Mouse (Mus musculus): Measurements from ENCODE around the gene Ndrg4. TPM values are rescaled to one million over a fixed set of nuclear protein-coding genes. Genes with fewer than 3 reads are reported as not detected.

The Ndrg4 gene
- total RNA-seq, 2 experiments from 2014 or later = 314 to 320 TPM

- intact Hi-C loops (cut with DNase I) = no loop called here
- no peak for DNase-seq
These were observed 4.0 kb upstream of the Ndrg4 start for GRCm38 (mm10) chr8:95672811-95673210.

DNA sequence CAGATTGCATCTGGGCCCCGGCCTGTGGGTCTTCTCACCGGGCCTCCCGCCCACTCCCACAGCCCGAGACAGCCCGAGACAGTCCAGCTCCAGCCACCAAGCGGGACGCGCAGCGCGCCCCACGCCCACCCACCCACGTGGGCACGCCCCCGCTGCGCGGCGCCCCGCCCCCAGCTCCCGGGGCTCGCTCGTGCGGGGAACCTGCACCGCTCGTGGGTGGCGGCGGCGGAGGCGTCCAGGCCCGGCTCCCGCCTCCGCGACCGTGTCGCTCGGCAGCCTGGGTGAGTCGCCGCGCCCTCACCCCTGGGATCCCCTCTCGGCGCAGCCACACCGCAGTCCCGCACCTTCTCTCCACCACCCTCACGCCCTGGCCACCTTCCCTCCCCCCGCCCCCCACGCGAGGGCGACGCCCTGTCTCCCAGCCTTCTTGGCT is 827 bp downstream of the Ndrg4 start:
- intact Hi-C loops (cut with DNase I) = no loop called here
- peak in 1 of 2 experiments; percentile 20 for DNase-seq

GRCm38 (mm10) chr8:95678024-95678611 is 1.3 kb downstream of the Ndrg4 start:
- peak; percentile 12 to 17 for DNase-seq
- intact Hi-C loops (cut with DNase I) = no loop called here

DNA sequence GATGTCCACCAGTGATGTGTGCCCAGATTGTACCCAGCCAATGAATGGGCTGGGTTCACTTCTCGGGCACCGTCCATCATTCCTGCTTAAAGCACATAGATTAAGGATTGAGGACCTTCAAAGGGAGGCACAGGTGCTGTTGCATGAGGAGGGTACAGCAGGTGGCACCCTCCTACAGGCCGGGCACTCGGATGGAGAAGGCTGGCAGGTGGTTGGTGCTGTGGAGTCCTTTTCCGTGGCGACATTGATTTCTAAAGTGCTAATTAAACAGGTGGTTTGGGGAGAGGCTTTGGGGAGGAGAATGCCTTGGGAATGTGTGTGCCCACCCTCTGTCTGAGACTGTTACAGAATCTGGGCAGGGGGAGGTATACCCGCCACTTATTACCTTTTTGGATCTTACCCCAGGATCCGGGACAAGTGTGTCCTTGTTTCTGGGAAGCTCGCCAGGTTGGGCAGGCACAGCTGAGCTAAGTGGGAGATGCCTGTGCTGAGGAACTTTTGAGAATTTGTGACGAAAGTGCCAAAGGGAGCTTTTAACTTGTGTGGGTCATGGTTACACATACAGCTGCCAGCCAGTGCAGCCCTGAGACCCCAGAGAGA is 11.4 kb downstream of the Ndrg4 start:
- intact Hi-C loops (cut with DNase I) = no loop called here
- peak; percentile 49 to 57 for DNase-seq

GRCm38 (mm10) chr8:95690929-95691541 is 14.3 kb downstream of the Ndrg4 start:
- intact Hi-C loops (cut with DNase I) = loop anchor here (10.0 kb wide), 1 partner anchor 436 kb away; no protein-coding TSS in a partner anchor
- peak in 1 of 2 experiments; percentile 31 for DNase-seq

- intact Hi-C loops (cut with DNase I) = loop anchor here (10.0 kb wide), 1 partner anchor 440 kb away; no protein-coding TSS in a partner anchor
- DNase-seq = no peak
These were observed 17.9 kb downstream of the Ndrg4 start for GRCm38 (mm10) chr8:95694631-95695030.

GRCm38 (mm10) chr8:95696661-95697060 is 19.9 kb downstream of the Ndrg4 start:
- intact Hi-C loops (cut with DNase I) = loop anchor here (1.0 to 10.0 kb wide), 3 partner anchors 91 to 442 kb away; no protein-coding TSS in a partner anchor
- DNase-seq = no peak

- intact Hi-C loops (cut with DNase I) = loop anchor here (1.0 to 10.0 kb wide), 3 partner anchors 92 to 442 kb away; no protein-coding TSS in a partner anchor
- DNase-seq = peak; percentile 85 to 93
These were observed 20.3 kb downstream of the Ndrg4 start for GRCm38 (mm10) chr8:95697128-95697527.

DNA sequence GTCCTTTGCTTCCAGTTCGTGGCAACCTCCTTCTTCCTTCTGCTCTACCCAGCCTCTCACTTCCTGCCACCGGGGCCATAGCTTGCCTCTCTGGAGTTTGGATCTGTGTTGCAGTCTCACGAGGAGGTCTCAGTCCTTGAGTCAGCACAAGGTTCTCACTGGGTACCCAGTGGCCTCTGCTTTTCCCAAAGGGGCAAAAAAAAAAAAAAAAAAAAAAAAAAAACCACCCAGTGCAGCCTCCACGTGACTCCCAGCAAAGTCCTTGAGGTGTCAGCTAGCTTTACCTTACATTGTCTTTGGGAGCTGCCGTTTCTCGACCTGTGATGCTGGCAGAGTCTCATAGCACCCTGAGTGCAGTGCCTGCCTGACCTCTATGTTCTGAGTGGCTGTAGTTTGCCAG is 21.4 kb downstream of the Ndrg4 start:
- intact Hi-C loops (cut with DNase I) = loop anchor here (10.0 kb wide), 1 partner anchor 443 kb away; no protein-coding TSS in a partner anchor
- no peak for DNase-seq

DNA sequence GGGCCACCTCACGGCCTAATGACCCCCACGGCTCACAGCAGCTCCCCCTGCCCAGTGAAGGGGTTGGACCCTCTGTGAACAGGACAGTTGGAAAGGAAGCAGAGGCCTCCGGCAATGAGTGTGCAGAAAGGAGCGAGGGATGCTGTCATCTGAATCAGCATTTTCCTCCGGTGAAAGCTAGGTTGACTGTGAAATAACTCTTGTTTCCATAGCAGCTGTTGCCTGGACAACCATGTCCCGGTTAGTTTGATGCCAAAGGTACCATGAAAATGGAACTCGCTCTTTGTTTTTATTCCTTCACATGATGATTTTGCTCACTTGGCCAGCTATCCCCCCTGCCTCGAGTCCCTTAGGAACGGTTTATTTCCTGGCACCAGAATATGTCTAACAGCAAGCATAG is 23.5 kb downstream of the Ndrg4 start:
- intact Hi-C loops (cut with DNase I) = no loop called here
- DNase-seq = no peak

GRCm38 (mm10) chr8:95701809-95702208 is 25.0 kb downstream of the Ndrg4 start:
- intact Hi-C loops (cut with DNase I) = no loop called here

GRCm38 (mm10) chr8:95702480-95703446 is 26.0 kb downstream of the Ndrg4 start:
- peak; percentile 78 to 86 for DNase-seq
- intact Hi-C loops (cut with DNase I) = no loop called here

More at GRCm38 (mm10) chr8:95701809-95702208, 25.0 kb downstream of the Ndrg4 start:
- no peak for DNase-seq

DNA sequence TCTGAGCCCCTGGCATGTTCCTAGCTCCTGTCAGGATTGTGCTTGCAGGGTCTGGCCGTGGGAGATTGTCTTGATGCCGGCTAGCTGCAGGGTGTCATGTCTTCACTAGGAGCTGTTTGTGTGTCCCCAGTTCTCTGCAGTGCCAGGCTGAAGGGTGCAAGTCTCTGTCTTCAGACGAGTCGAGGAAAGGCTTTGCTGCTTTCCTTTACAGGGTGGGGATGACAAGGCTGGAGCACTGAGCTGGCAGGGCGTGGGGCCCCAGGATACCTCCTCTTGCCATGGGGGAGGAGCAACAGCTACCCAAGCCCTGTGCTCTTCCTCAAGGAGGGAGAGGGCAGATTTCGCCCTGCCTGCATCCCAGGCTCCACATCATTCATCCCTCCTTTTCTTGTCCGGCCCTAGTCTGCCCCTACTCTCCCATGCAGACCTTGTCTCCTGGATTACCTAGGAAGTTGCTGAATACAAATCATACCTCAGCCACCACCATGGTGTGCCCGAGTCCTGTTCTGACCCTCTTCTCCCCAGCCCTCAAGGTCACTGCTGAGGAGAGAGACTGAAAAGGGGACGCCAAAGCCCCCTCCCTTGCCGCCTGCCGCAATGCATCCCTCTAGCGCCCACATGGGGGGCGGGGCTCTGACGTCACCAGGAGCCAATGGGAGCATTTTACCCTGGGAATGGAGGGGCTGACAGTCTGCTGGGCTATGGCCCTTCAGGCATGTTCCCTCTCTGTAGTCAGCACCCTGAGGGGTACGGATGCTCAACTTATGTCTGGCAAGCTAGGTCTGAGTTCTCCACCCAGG is 26.9 kb downstream of the Ndrg4 start:
- intact Hi-C loops (cut with DNase I) = no loop called here
- peak; percentile 57 to 73 for DNase-seq

GRCm38 (mm10) chr8:95704538-95704937 is 27.8 kb downstream of the Ndrg4 start:
- no peak for DNase-seq
- intact Hi-C loops (cut with DNase I) = no loop called here

- intact Hi-C loops (cut with DNase I) = no loop called here
- no peak for DNase-seq
These were observed 32.8 kb downstream of the Ndrg4 start for GRCm38 (mm10) chr8:95709579-95709978.

DNA sequence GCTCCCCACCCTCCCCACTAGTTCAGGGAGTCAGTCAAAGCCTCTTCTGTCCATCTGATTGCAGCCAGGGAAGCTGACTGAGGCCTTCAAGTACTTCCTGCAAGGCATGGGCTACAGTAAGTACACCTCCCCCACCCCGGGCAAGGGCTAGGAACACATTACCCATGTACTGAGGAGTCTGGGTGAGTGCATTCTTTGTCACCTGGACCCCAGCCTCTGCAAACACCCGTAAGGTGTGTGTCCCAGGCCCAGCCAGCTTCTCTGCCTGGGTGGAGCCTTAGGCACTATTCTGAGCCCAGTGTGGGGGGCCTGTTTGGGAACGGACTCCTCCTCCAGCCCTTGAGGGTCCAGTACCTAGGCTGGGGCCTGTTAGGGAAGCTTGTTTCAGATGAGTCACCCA is 34.2 kb downstream of the Ndrg4 start:
- DNase-seq = no peak
- intact Hi-C loops (cut with DNase I) = loop anchor here (10.0 kb wide), 1 partner anchor 204 kb away; no protein-coding TSS in a partner anchor

- DNase-seq = no peak
- intact Hi-C loops (cut with DNase I) = loop anchor here (10.0 kb wide), 1 partner anchor 202 kb away; no protein-coding TSS in a partner anchor
These were observed 35.6 kb downstream of the Ndrg4 start for GRCm38 (mm10) chr8:95712395-95712794.

DNA sequence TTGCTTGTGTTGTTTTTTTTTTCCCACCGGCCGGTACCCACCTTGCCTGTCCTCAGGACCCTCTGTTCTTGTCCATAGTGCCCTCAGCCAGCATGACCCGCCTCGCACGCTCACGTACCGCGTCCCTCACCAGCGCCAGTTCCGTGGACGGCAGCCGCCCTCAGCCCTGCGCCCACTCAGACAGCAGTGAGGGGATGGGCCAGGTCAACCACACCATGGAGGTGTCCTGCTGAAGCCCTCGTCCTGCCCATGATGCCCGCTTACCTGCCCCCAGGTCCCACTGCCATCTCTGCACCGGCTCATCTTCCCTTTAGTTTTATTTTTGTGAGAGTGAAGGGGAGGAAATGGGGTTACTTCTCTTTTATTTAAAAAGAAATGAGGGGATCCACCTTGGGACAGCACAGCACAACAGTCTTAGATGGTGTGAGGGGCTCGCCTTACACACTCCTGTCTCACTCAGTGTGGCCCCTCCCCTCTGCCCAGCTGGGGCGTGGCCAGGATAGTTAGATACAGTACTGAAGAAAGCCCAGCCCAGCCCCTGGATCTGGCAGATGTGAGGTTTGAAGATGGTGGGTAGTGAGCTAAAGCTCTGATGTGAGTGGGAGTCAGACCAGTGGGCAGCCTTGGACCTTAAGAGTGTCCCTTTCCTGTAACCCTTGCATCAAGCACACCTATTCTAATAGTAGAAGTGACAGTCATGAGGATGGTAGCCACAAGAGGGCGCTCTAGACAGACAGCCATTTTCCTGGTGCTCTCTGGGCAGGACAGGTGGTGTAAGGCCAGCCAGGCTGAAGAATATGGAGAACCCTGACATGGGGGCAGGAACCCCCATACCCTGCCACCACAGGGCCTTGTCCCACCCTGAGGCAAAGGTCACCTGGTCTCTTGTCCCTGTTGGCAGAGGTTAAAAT is 36.6 kb downstream of the Ndrg4 start:
- DNase-seq = peak; percentile 64 to 78
- intact Hi-C loops (cut with DNase I) = loop anchor here (10.0 kb wide), 1 partner anchor 201 kb away; no protein-coding TSS in a partner anchor
